Mouse (Mus musculus) liver, embryonic 16.5 days (tissue): Measurements from ENCODE around the gene Iqcc. TPM values are rescaled to one million over a fixed set of nuclear protein-coding genes. Genes with fewer than 3 reads are reported as not detected.

Experiments
- ATAC-seq: fragments of 200-750 bp; cut with Nextera tagmentation; 2 replicates; pipeline ENCODE4 v1.8.0; 2017; ENCODE audit warnings: low read depth, mild to moderate bottlenecking, moderate number of reproducible peaks, moderate library complexity
- H3K27ac ChIP-seq: fragments of 300-500 bp; sonication (generic); 2 replicates; pipeline ENCODE4 v1.5.1; 2014; ENCODE audit warnings: mild to moderate bottlenecking, low read length
- H3K27me3 ChIP-seq: fragments of 300-500 bp; sonication (generic); 2 replicates; pipeline ENCODE4 v1.6.1; 2014; ENCODE audit warnings: low read depth, low read length, mixed read lengths; ENCODE audit not compliant: control insufficient read depth, insufficient read depth
- H3K36me3 ChIP-seq: fragments of 300-500 bp; sonication (generic); 2 replicates; pipeline ENCODE4 v1.6.1; 2014; ENCODE audit warnings: mild to moderate bottlenecking; ENCODE audit not compliant: control insufficient read depth, insufficient read depth
- H3K4me1 ChIP-seq: fragments of 300-500 bp; sonication (generic); 2 replicates; pipeline ENCODE4 v1.6.1; 2014; ENCODE audit warnings: low read depth, low read length, mixed read lengths; ENCODE audit not compliant: control insufficient read depth
- H3K4me2 ChIP-seq: fragments of 300-500 bp; sonication (generic); 2 replicates; pipeline ENCODE4 v1.6.1; 2014; ENCODE audit warnings: low read depth, low read length, mixed read lengths
- H3K4me3 ChIP-seq: fragments of 300-500 bp; sonication (generic); 2 replicates; pipeline ENCODE4 v1.5.1; 2014; ENCODE audit warnings: low read depth, mild to moderate bottlenecking, low read length
- H3K9ac ChIP-seq: fragments of 300-500 bp; sonication (generic); 2 replicates; pipeline ENCODE4 v1.6.1; 2014; ENCODE audit warnings: low read depth, low read length
- H3K9me3 ChIP-seq: fragments of 300-500 bp; sonication (generic); replicated peaks from 2 replicates; pipeline ENCODE4 v1.6.1; 2016; ENCODE audit warnings: low read length; ENCODE audit not compliant: control insufficient read depth
- WGBS: fragments of 180-500 bp; shearing (Covaris S2); extraction: QIAGEN DNeasy Blood & Tissue Kit; methylation state at CpG from one replicate; pipeline ENCODE4 v1.1.7; 2014; ENCODE audit not compliant: insufficient replicate concordance; 5-methylcytosine and 5-hydroxymethylcytosine counted together
- polyA plus RNA-seq: library from polyadenylated mRNA; unstranded; fragments of >200 nt; fragmentation: Nextera tagmentation; extraction: Ambion mirVana; gene quantifications from 2 replicates; pipeline ENCODE4 v1.2.1, GENCODE M21; 2015

Gene Iqcc
- polyA plus RNA-seq, 1 experiment from 2014 or later, result 7.5 TPM

DNA sequence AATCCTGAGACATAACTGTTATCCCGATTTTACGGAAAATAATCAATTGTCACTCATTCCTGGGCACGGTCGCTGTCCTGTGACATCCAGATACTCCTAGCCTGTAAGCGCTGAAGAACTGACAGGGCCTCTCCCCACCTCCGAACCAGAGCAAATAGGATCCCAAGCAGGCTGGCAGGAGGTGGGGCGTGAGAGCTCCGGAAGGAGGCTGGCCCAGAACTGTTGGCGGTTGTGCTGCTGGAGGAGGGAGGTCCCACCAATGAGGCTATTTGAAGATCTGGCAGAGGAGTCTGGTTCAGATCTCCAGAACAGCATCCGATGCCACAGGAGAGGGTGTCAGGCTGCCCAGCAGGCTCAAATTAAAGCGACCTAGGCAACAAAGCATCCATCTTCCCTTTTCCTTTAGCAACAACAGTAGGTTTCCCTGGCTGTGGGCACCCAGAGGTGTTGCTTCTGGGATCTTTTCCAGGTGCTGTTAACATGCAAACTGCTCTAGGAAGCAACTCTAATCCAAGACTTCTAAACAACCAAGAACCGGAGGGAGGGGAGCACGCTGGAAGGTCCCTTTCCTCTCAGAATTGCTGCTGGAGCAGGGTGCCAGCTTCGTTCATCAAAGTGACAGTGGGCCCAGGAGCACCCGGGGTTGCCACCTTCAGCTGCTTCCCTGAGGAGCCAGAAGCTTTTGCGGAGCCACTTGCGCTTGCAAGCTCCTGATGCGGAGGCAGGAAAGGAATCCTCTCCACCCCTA is 5.6 kb upstream of the Iqcc start:
- Histone ChIP-seq H3K4me1 (peaks cover 30% of the 10 kb centered on the region), H3K27ac (peak overlapping the region; percentile 75), H3K4me3 (peak overlapping the region; percentile 61), H3K36me3 (peaks cover 24% of the 10 kb centered on the region), H3K9ac (peak overlapping the region; percentile 59), H3K9me3 (no peaks in the 10 kb centered on the region), H3K27me3 (no peaks in the 10 kb centered on the region), H3K4me2 (peak overlapping the region; percentile 69)
- WGBS, result under 1% methylated on average over 18 of the region's 18 CpGs
- peak; percentile 95 for ATAC-seq

GRCm38 (mm10) chr4:129623681-129624091 is 4.8 kb upstream of the Iqcc start, which contains the start of gene Ccdc28b:
Gene Ccdc28b, minus strand, starts transcription at chr4:129623947.
- under 1% methylated on average over 10 of the region's 10 CpGs for WGBS
- peak within 1 kb of the TSS; percentile 59 for H3K9ac ChIP-seq
- ATAC-seq, result 0 out of 2 replicates have a peak, but pooled peaks have one; percentile 19
- H3K4me1 ChIP-seq, result peaks cover 34% of the 10 kb centered on the region
- peak within 1 kb of the TSS; percentile 75 for H3K27ac ChIP-seq
- H3K4me3 ChIP-seq, result peak within 1 kb of the TSS; percentile 61
- no peaks in the 10 kb centered on the region for H3K9me3 ChIP-seq
- H3K4me2 ChIP-seq, result peak within 1 kb of the TSS; percentile 69
- H3K27me3 ChIP-seq, result no peaks in the 10 kb centered on the region
- peaks cover 16% of the 10 kb centered on the region for H3K36me3 ChIP-seq

- Histone ChIP-seq H3K4me3 (peak overlapping the region; percentile 61), H3K27ac (no peak overlapping the region; the same call in 1 of the 2 replicates), H3K4me2 (peak overlapping the region; percentile 69), H3K9ac (peak overlapping the region; percentile 59), H3K9me3 (no peaks in the 10 kb centered on the region), H3K27me3 (no peaks in the 10 kb centered on the region), H3K4me1 (peaks cover 42% of the 10 kb centered on the region), H3K36me3 (peaks cover 9% of the 10 kb centered on the region)
- WGBS, result 21% methylated on average over 8 of the region's 8 CpGs
- no peak for ATAC-seq
Observed at GRCm38 (mm10) chr4:129622803-129623535, 4.1 kb upstream of the Iqcc start.

DNA sequence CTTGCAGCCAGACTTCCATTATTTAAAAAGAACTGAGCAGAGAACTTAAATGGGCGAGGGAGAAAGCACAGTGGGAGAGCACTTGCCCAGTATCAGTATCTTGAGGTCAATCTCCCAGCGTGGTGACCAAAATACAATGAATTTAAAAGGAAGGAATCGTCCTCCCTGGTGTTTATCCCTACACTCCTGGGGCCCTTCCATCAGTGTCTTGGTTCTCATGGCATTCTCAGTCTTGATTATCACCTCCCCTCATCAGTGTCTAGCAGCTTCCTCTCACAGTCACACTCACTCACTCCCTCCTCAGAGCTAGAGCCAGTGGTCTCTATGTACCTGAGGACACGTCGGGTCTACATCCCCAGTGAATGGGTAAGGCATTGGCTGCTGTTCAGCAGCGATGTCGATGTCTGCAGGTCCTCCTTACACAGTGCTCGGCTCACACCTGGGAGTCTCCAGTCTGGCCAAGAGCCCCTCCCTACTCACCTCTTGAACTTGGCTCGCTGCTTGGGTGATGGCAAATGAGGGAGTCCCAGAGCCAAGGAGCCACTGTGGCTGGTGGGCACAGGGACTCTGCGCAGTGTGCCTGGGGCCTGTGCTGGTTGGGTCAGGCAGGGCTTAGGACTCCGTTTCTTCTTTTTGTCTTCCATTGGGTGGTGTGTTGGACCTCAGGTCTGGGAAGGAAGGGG is 3.4 kb upstream of the Iqcc start:
- Histone ChIP-seq H3K4me2 (no peak overlapping the region), H3K4me3 (no peak overlapping the region), H3K27ac (no peak overlapping the region), H3K27me3 (no peaks in the 10 kb centered on the region), H3K4me1 (peaks cover 44% of the 10 kb centered on the region), H3K9me3 (no peaks in the 10 kb centered on the region), H3K36me3 (peaks cover 2% of the 10 kb centered on the region; the same call in 1 of the 2 replicates), H3K9ac (no peak overlapping the region)
- ATAC-seq, result no peak
- WGBS, result 74% methylated on average over 11 of the region's 11 CpGs

GRCm38 (mm10) chr4:129621283-129621841 is 2.5 kb upstream of the Iqcc start:
- Histone ChIP-seq H3K9me3 (no peaks in the 10 kb centered on the region), H3K9ac (no peak overlapping the region), H3K4me3 (no peak overlapping the region), H3K4me1 (peaks cover 44% of the 10 kb centered on the region), H3K27ac (no peak overlapping the region), H3K27me3 (no peaks in the 10 kb centered on the region), H3K4me2 (no peak overlapping the region), H3K36me3 (no peaks in the 10 kb centered on the region)
- WGBS, result 73% methylated on average over 8 of the region's 8 CpGs
- ATAC-seq, result no peak

- no peaks in the 10 kb centered on the region for H3K27me3 ChIP-seq
- 79% methylated on average over 11 of the region's 11 CpGs for WGBS
- no peak overlapping the region for H3K27ac ChIP-seq
- no peak overlapping the region for H3K4me3 ChIP-seq
- H3K36me3 ChIP-seq, result no peaks in the 10 kb centered on the region
- no peak overlapping the region for H3K9ac ChIP-seq
- H3K9me3 ChIP-seq, result no peaks in the 10 kb centered on the region
- no peak overlapping the region for H3K4me2 ChIP-seq
- ATAC-seq, result no peak
- peaks cover 41% of the 10 kb centered on the region for H3K4me1 ChIP-seq
Observed at GRCm38 (mm10) chr4:129620419-129621282, 1.8 kb upstream of the Iqcc start.

DNA sequence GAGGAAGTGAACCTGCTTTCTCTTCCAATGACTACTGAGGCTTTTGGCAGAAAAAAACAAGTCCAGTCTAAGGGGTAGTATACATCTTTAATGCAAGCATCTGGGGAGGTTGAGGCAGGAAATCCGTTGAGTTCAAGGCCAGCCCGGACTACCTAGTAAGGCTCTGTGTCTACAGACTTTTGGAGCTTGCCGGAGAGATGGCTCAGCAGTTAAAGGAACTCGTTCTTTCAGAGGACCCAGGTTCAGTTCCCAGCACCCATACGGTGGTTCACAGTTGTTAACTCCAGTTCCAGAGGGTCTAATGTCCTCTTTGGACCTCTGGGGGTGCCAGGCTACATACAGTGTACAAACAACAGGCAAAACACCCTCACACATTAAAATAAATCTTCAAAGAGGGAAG is 868 bp downstream of the Iqcc start:
- Histone ChIP-seq H3K27ac (no peak overlapping the region), H3K9ac (peak overlapping the region; percentile 79), H3K36me3 (no peaks in the 10 kb centered on the region), H3K9me3 (no peaks in the 10 kb centered on the region), H3K4me1 (peaks cover 19% of the 10 kb centered on the region), H3K4me3 (peak overlapping the region; percentile 76), H3K27me3 (no peaks in the 10 kb centered on the region), H3K4me2 (peak overlapping the region; percentile 94)
- no peak for ATAC-seq
- 75% methylated on average over 5 of the region's 5 CpGs for WGBS

DNA sequence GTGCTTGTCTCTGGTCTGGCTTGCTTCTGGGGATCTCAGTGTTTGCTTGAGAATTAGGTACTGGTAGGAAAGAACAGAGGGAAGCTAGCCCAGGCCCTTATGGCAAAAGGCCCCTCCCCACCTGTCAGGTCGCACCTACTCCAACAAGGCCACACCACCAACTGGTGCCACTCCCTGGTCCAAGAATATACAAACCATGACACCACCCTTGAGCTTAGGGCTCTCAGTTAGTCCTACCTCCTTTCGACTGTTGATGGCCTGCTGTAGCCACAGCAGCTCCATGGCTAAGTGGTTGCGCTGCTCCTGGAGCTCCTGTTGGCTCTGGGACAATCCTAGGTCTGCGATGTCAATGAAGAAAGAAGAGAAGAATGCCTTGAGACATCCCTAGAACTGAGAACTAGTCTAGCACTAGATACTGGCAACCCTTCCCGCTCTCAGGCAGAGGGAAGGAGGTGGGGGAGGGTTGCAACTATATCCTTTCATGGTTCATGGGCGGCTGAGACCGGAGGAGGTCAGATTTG is 1.7 kb downstream of the Iqcc start:
- no peak overlapping the region for H3K27ac ChIP-seq
- no peaks in the 10 kb centered on the region for H3K9me3 ChIP-seq
- H3K4me2 ChIP-seq, result no peak overlapping the region
- no peaks in the 10 kb centered on the region for H3K27me3 ChIP-seq
- H3K9ac ChIP-seq, result no peak overlapping the region
- ATAC-seq, result no peak
- 88% methylated on average over 7 of the region's 7 CpGs for WGBS
- peaks cover 14% of the 10 kb centered on the region for H3K4me1 ChIP-seq
- H3K36me3 ChIP-seq, result no peaks in the 10 kb centered on the region
- H3K4me3 ChIP-seq, result no peak overlapping the region
